Mouse (Mus musculus) neutrophil, adult 65 days (primary cell): ENCODE data around the gene Olfr571. TPM values are rescaled to one million over a fixed set of nuclear protein-coding genes. Genes with fewer than 3 reads are reported as not detected.

Source experiments
- total RNA-seq: library from RNA; stranded (reverse); gene quantifications from 2 replicates; pipeline ENCODE4 v1.2.4, GENCODE M21; 2023

The Olfr571 gene
- not detected in 2 replicates for total RNA-seq

DNA sequence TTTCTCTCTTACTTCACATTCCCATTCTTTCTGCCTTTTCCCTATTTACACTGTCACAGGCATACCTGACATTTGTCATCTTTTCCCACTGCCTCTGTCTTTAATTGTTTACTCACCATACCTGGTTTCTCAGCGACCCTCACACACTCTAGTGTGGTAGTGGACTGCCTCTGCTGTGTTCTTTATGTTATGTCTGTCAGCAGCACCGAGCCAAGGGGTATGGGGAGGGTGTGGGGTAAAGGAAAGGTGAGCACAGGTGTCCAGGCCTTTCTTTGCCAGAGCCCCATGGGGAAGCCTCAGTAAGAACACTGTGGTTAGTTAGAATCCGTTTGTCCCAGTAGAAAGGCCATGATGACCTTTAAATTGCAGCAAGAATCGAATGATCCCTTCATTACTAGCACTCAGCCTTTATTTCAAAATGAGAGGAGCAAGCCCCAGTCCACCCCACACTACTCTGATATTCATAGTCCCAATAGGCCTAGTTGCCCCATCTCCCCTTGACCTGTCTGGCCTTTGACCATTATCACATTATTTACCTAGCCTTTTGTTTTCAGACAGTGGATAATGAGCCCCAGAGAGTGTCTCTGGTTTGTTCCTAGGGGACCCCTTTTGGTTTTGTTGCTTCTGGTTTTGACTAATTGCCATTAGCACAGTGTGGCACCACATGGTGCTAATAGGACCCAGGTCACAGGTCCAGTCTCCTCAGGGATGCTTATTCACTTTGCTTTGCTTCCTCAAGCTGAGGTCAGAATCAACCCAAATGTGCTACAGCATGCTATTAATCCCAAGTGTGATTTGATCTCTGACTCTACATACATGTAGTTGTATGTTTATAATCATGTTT, at the start of gene Olfr571:
Olfr571 (minus strand) TSS at position 505 of the 844 bp plus-strand sequence.

DNA sequence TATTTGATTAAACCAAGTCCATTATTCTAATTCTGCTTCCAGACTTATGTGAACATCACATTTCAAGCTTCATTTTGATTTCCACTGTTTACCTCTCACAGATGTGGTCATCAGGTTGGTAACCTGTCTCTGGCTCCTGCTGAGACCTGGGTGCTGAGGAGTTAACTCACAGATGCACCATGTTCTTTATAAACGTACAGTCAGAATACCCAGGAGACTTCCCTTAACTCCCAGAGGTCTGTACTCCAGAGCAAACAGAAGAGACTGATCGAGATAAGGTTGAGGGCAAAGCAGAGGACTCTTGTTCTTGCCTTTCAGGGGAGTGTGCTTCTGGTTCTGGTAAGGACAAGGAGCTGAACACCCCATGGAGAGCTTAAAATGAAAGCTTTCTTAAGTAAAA, 45.0 kb upstream of the Olfr571 start, which contains the start of gene Olfr576:
Olfr576 (plus strand) TSS at position 301 of the 400 bp plus-strand sequence.

DNA sequence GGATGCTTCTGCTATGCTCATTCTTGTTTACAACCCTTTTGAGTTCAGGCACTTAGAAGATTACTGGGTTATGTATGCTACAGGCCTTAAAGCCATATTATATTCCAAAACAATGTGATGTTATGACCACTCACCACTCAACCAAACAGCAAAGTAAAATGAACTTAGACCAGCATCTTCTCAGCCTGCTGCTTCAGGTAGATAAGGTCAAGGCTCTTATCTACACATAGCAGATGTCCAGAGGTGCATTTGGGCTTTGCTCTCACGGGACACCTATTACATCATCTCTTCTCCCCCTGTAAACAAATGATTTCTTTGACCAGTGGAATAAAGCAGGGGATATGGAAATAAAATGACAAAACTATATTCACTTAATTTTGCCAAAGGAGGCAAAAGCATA, 41.3 kb upstream of the Olfr571 start, which contains the start of gene Olfr575:
Olfr575 (minus strand) TSS at position 183 of the 400 bp plus-strand sequence.

DNA sequence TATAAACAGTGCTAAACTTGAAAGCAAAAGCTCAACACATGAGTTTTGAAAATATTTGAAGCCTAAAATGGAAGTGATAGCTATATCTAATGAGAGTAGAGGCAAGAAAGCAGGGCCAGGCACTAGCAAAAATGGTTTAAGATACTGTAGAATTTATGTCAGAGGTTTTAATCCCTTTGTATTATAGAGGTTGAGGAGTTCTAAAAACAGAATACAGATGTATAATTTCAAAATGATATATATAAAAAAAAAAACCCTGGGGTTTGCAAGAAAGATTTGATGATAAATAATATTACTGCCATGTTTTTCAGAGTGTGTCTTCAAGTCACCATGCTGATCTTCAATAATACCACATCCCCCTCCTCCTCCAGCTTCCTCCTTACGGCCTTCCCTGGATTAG, 30.8 kb upstream of the Olfr571 start, which contains the start of gene Olfr574:
Olfr574 (plus strand) TSS at position 301 of the 400 bp plus-strand sequence.

DNA sequence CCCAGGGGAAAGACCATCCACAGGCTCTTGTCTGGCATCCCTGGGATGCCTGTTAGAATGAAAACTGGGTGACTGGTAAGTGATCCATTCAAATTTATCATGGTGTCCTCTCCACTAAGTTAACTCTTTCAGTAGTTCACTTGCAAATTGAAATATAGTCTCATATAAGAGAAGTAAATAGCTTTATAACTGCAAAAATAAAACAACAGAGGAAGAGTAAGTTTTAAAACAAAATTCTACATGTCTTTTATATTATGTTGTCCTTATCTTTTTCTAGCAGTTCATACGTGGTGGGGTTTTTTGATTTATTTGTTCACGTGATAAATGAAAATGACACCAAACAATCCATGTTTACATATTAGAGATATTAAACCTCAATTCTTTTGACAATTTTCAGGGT, 25.1 kb upstream of the Olfr571 start, which contains the start of gene Olfr573-ps1:
Olfr573-ps1 (minus strand) TSS at position 101 of the 400 bp plus-strand sequence.

DNA sequence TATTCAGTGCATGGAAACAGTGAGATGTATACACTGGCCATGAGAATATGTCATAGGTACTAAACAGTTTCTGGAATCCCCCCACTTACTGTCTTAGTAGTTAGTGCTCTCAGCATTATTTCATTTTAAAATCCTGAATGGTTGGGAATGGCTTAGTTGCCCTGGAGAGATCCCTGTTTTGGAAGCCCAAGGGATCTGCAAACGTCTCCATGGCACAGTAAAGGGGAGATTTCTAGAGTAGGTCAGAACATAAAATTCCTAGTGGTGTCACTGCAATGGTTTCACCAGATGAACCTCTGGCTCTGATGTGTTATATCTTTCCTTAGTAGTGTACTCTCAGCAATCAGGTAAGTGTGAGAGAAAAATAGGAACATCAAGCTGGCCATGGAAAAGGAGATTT, 6.8 kb upstream of the Olfr571 start, which contains the start of gene Olfr572:
Olfr572 (plus strand) TSS at position 301 of the 400 bp plus-strand sequence.

DNA sequence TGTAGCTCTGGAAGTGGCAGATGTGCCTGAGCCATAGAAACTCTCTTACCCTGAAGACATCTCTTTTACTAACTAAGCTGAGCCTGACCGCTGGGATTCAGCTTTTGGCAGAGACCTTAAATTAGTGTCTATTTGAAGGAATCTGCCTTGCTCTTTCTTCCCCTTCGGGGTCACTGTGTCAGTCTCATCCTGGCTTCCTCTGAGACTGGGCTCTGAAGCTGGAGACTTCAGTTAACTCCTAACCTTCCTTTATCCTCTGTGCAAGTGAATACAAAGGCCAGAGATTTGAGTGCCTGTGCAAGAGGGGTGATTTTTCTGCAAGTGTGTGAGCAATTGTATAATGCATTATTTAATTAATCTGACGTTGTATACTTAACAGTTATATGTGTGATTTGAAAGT, 26.6 kb downstream of the Olfr571 start, which contains the start of gene Olfr569:
Olfr569 (minus strand) TSS at position 101 of the 400 bp plus-strand sequence.

DNA sequence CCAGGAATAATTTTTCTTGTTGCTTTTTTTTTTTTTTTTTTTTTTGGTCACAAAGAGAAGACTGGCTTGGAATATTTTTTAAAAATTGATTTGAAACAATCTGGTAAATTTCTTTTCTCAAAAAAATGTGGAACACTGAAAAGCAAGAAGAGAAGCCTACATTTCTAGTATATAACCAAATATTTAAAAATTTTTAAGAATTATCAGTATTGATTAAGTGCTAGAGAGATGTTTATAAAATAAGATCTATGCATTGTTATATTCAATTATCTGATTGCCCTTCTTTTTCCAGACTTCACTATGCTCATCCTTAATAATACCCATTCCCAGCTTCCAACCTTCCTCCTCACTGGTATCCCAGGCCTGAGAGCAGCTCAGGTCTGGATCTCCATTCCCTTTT, 40.5 kb downstream of the Olfr571 start, which contains the start of gene Olfr568:
Olfr568 (plus strand) TSS at position 301 of the 400 bp plus-strand sequence.

DNA sequence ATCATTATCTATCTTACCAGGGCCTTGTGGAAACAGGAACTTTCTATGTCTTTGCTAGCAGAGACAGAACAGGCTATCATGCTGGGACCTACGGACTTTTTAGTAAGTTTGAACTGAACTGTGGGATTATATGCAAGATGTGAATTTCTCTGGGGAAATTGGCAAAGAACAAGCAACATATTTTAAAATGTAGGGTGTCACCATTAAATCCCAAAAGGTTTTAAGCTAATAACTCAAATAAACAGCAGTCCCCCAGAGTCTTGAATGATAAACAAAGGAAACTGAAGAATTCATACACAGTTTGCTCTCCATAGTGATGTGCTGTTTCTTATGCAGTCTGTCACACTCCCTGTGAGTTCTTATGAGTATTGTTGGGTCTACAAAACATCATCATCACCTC, 58.7 kb downstream of the Olfr571 start, which contains the start of gene Olfr566:
Olfr566 (minus strand) TSS at position 101 of the 400 bp plus-strand sequence.

Other genes starting within 250 kb of the Olfr571 start
- gene Trim68, start 230.2 kb downstream of the Olfr571 start, total RNA-seq: 2.0 and 2.8 TPM in 2 replicates
- not detected in 2 replicates for gene Olfr557, start 221.6 kb downstream of the Olfr571 start, total RNA-seq
- not detected in 2 replicates for gene Olfr558, start 215.3 kb downstream of the Olfr571 start, total RNA-seq
- not detected in 2 replicates for gene Olfr33, start 198.5 kb downstream of the Olfr571 start, total RNA-seq
- gene Olfr559, start 190.0 kb downstream of the Olfr571 start, total RNA-seq: not detected in 2 replicates
- gene Olfr560, start 158.2 kb downstream of the Olfr571 start, total RNA-seq: not detected in 2 replicates
- gene Olfr78, start 158.1 kb downstream of the Olfr571 start, total RNA-seq: not detected in 2 replicates
- not detected in 2 replicates for gene Olfr561, start 146.3 kb downstream of the Olfr571 start, total RNA-seq
- gene Olfr564, start 114.1 kb downstream of the Olfr571 start, total RNA-seq: not detected in 2 replicates
- not detected in 2 replicates for gene Olfr566, start 58.8 kb downstream of the Olfr571 start, total RNA-seq
- gene Olfr568, start 40.4 kb downstream of the Olfr571 start, total RNA-seq: not detected in 2 replicates
- gene Olfr569, start 26.7 kb downstream of the Olfr571 start, total RNA-seq: not detected in 2 replicates
- not detected in 2 replicates for gene Olfr570, start 23.0 kb downstream of the Olfr571 start, total RNA-seq
- gene Olfr572, start 6.9 kb upstream of the Olfr571 start, total RNA-seq: not detected in 2 replicates
- not detected in 2 replicates for gene Olfr573-ps1, start 25.0 kb upstream of the Olfr571 start, total RNA-seq
- gene Olfr574, start 30.9 kb upstream of the Olfr571 start, total RNA-seq: not detected in 2 replicates
- not detected in 2 replicates for gene Olfr575, start 41.2 kb upstream of the Olfr571 start, total RNA-seq
- gene Olfr576, start 45.1 kb upstream of the Olfr571 start, total RNA-seq: not detected in 2 replicates
- not detected in 2 replicates for gene Olfr577, start 58.4 kb upstream of the Olfr571 start, total RNA-seq
- not detected in 2 replicates for gene Olfr578, start 71.8 kb upstream of the Olfr571 start, total RNA-seq
- gene Olfr582, start 120.5 kb upstream of the Olfr571 start, total RNA-seq: not detected in 2 replicates
- not detected in 2 replicates for gene Olfr583, start 133.8 kb upstream of the Olfr571 start, total RNA-seq
- not detected in 2 replicates for gene Olfr584, start 164.3 kb upstream of the Olfr571 start, total RNA-seq
- not detected in 2 replicates for gene Olfr585, start 180.2 kb upstream of the Olfr571 start, total RNA-seq
- gene Olfr586, start 208.1 kb upstream of the Olfr571 start, total RNA-seq: not detected in 2 replicates
- gene Olfr588-ps1, start 223.3 kb upstream of the Olfr571 start, total RNA-seq: not detected in 2 replicates
- not detected in 2 replicates for gene Olfr589, start 238.8 kb upstream of the Olfr571 start, total RNA-seq